Mouse (Mus musculus): ENCODE measurements around the gene Map6d1. TPM values are rescaled to one million over a fixed set of nuclear protein-coding genes. Genes with fewer than 3 reads are reported as not detected.

Map6d1 gene
- 0.40 and 0.41 TPM in 2 replicates for polyA plus RNA-seq (2015; fragmentation: Nextera tagmentation; extraction: Ambion mirVana)

DNA sequence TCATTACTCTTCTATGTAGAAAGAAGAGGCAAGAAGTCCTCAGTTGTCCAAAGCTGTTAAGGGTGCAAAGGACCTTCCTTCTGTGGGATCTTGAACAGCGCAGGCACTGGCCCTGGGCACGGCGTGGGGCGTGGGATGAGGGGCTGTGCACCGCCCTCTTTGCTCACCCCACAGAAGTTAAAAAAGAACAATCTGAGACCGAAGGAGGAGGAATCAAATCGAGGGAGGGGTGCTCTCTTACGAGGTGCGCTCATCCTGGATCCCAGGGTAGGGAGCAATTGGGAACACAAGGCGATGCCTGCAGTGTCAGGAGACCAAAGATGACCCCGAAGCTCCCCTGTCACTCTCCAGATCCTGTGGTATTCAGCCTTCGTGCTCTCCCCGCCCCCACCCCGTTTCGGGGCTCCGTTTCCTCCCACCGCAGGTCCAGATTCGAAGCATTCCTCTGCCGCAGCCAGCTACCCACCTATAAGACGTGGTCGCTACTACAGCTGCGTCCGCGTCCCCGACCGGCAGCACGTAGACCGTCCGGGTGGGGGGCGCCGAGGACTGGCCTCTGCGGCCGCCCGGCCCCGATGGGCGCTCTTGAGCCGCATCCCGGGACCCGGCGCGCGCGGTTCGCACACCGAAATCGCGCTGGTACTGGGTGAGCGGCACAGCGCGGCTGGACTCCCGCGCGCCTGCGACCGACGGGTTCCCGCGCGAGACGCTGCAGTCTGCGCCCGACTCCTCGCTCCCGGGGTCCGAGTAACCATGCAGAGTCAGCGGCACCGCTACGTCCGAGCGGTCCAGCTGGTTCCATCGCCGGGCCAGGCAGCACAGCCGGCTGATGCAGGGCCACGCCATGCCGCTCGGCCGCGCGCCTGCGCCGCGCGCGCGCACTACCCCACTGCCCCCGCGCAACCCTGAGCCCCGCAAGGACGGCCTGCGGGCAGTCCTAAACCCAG, at the start of gene Map6d1:
Map6d1 (minus strand) TSS at position 891 of the 947 bp plus-strand sequence.
- H3K27ac ChIP-seq (ENCODE audit: low read length), result no peak within 1 kb of the TSS
- peak within 1 kb of the TSS; percentile 73 for H3K4me3 ChIP-seq (replicated peaks; ENCODE audit: low read length)
- 1% methylated on average over 90 of the region's 90 CpGs for WGBS
- H3K9ac ChIP-seq (ENCODE audit: low read length), result peak within 1 kb of the TSS; percentile 73
- ATAC-seq (ENCODE audit: insufficient read depth, low FRiP score), result peak; percentile 76
- H3K27me3 ChIP-seq (ENCODE audit: control insufficient read depth, insufficient read depth, low read length), result peaks cover 4% of the 10 kb centered on the region; the same call in 1 of the 2 replicates
- H3K9me3 ChIP-seq (replicated peaks; ENCODE audit: control insufficient read depth, low read length), result no peaks in the 10 kb centered on the region; the same call in 1 of the 2 replicates
- H3K36me3 ChIP-seq (ENCODE audit: control insufficient read depth, insufficient read depth, low read length), result no peaks in the 10 kb centered on the region
- H3K4me1 ChIP-seq (ENCODE audit: control insufficient read depth, insufficient read depth, low read length), result 0 out of 2 replicates have a peak, but pooled peaks cover 2% of the 10 kb centered on the region
- H3K4me2 ChIP-seq (ENCODE audit: low read depth, low read length), result peak within 1 kb of the TSS; percentile 93

DNA sequence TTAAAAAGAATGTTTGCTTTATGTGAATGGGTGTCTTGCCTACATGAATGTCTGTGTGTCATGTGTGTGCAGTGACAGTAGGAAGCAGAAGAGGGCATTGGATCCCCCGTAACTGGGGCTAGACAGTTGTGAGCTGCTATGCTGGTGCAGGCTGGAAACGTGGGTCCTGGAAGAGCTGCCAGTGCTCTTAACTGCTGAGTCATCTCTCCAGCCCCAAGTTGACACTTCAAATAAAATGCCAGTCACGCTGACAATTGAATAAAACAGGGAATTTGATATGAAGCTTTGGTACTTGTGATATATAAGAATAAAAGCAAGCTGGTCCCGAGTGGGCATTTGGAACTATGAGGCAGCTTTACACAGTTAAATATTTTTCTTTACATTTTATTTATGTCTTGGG, 39.1 kb upstream of the Map6d1 start:
- WGBS, result 75% methylated on average over 4 of the region's 4 CpGs
- H3K9me3 ChIP-seq (replicated peaks; ENCODE audit: control insufficient read depth, low read length), result no peaks in the 10 kb centered on the region
- H3K4me3 ChIP-seq (replicated peaks; ENCODE audit: low read length), result no peak overlapping the region
- no peak overlapping the region for H3K4me2 ChIP-seq (ENCODE audit: low read depth, low read length)
- peaks cover 20% of the 10 kb centered on the region for H3K36me3 ChIP-seq (ENCODE audit: control insufficient read depth, insufficient read depth, low read length)
- no peaks in the 10 kb centered on the region for H3K27me3 ChIP-seq (ENCODE audit: control insufficient read depth, insufficient read depth, low read length)
- H3K27ac ChIP-seq (ENCODE audit: low read length), result no peak overlapping the region
- no peak overlapping the region for H3K9ac ChIP-seq (ENCODE audit: low read length)
- no peak for ATAC-seq (ENCODE audit: insufficient read depth, low FRiP score)
- H3K4me1 ChIP-seq (ENCODE audit: control insufficient read depth, insufficient read depth, low read length), result no peaks in the 10 kb centered on the region

DNA sequence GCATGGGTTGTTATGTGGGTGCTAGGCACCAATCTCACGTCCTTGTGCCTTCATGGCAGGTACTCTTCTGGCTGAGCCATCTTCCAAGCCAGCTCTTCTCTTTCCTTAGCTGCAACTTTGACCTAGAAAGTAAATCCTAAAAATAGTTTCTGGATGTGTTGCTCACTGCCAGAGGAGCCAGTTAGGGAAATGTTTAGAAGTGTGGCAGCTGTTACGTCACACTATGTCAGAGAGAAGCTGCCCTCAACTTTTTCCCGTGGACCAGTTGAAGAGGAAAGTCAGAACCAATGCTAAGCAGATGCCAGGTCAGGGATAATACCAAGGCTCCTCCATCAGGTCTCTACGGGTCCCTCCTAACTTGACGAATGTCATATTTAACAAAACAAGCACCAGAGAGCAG, 38.2 kb upstream of the Map6d1 start:
- H3K36me3 ChIP-seq (ENCODE audit: control insufficient read depth, insufficient read depth, low read length), result peaks cover 13% of the 10 kb centered on the region; the same call in 1 of the 2 replicates
- no peak for ATAC-seq (ENCODE audit: insufficient read depth, low FRiP score)

DNA sequence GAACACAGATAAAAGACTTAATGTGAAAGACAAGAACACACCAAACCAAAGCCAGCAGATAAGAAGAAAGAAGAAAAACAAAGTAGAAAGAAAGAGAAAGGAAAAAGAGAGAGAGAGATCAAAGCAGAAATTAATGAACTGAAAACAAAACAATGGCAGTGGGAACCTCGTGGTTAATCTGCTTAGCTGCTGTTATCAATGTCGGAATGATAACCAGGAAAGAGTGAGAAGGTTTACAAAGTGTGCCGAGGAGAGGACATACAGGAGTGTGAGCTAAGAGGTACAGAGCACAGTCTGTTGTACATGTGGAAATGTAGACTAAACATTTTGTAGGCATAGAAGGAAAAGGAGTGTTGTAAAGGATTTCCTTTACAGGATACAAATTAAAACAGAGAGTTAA, 31.8 kb upstream of the Map6d1 start:
- ATAC-seq (ENCODE audit: insufficient read depth, low FRiP score), result no peak
- 21% methylated on average over 3 of the region's 3 CpGs for WGBS
- H3K36me3 ChIP-seq (ENCODE audit: control insufficient read depth, insufficient read depth, low read length), result no peaks in the 10 kb centered on the region

More for the DNA sequence above, 38.2 kb upstream of the Map6d1 start:
- Histone ChIP-seq H3K27me3 (ENCODE audit: control insufficient read depth, insufficient read depth, low read length) (no peaks in the 10 kb centered on the region), H3K4me2 (ENCODE audit: low read depth, low read length) (no peak overlapping the region), H3K9me3 (replicated peaks; ENCODE audit: control insufficient read depth, low read length) (no peaks in the 10 kb centered on the region), H3K4me1 (ENCODE audit: control insufficient read depth, insufficient read depth, low read length) (no peaks in the 10 kb centered on the region), H3K4me3 (replicated peaks; ENCODE audit: low read length) (no peak overlapping the region), H3K27ac (ENCODE audit: low read length) (no peak overlapping the region), H3K9ac (ENCODE audit: low read length) (no peak overlapping the region)
- 77% methylated on average over 5 of the region's 5 CpGs for WGBS

DNA sequence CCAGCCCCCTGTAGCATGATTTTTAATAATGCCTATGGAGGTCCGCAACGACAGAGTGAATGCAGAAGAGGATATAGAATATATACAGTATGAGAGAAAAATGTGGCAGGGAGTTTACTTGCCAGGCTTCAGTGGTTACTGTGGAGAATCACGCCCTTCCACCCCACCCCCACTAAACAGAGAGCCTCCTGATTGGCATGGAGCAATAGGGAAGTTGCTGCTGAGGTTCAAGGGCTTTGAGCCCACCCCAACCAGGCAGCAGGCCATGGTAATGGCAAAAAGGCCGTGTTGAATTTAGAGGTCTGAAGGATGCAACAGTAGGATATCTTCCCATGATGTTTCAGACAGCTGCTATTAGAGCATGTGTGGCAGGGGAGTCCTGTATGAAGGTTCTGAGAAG, 30.2 kb upstream of the Map6d1 start:
- H3K4me2 ChIP-seq (ENCODE audit: low read depth, low read length), result no peak overlapping the region
- H3K4me1 ChIP-seq (ENCODE audit: control insufficient read depth, insufficient read depth, low read length), result 0 out of 2 replicates have a peak, but pooled peaks cover 3% of the 10 kb centered on the region
- 77% methylated on average over 4 of the region's 4 CpGs for WGBS
- ATAC-seq (ENCODE audit: insufficient read depth, low FRiP score), result no peak
- no peak overlapping the region for H3K27ac ChIP-seq (ENCODE audit: low read length)
- H3K27me3 ChIP-seq (ENCODE audit: control insufficient read depth, insufficient read depth, low read length), result no peaks in the 10 kb centered on the region
- H3K4me3 ChIP-seq (replicated peaks; ENCODE audit: low read length), result no peak overlapping the region
- no peaks in the 10 kb centered on the region for H3K9me3 ChIP-seq (replicated peaks; ENCODE audit: control insufficient read depth, low read length)
- H3K36me3 ChIP-seq (ENCODE audit: control insufficient read depth, insufficient read depth, low read length), result no peaks in the 10 kb centered on the region
- no peak overlapping the region for H3K9ac ChIP-seq (ENCODE audit: low read length)

More for the DNA sequence above, 31.8 kb upstream of the Map6d1 start:
- Histone ChIP-seq H3K4me1 (ENCODE audit: control insufficient read depth, insufficient read depth, low read length) (0 out of 2 replicates have a peak, but pooled peaks cover 3% of the 10 kb centered on the region), H3K9ac (ENCODE audit: low read length) (no peak overlapping the region), H3K9me3 (replicated peaks; ENCODE audit: control insufficient read depth, low read length) (no peaks in the 10 kb centered on the region), H3K4me2 (ENCODE audit: low read depth, low read length) (no peak overlapping the region), H3K27me3 (ENCODE audit: control insufficient read depth, insufficient read depth, low read length) (no peaks in the 10 kb centered on the region), H3K4me3 (replicated peaks; ENCODE audit: low read length) (no peak overlapping the region), H3K27ac (ENCODE audit: low read length) (no peak overlapping the region)

DNA sequence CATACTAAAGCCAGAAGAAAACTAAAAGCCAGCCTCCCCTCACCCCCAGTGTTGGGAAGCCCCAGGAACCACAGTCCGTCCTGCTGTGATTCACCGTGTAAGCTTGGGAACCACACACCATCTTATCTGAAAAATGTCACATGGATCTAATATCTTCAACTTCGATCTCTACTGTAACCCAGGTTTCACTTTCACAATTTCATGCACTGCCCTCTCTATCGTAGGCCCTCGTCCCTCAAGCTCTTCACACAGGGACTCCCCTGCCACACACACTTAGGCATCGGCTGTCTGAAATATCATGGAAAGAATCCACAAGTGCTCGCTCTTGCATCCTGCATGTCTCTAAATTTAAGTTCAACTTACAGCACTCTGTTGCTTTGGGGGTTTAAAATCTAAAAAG, 23.9 kb upstream of the Map6d1 start:
- no peaks in the 10 kb centered on the region for H3K36me3 ChIP-seq (ENCODE audit: control insufficient read depth, insufficient read depth, low read length)
- 71% methylated on average over 7 of the region's 7 CpGs for WGBS
- no peak overlapping the region for H3K4me3 ChIP-seq (replicated peaks; ENCODE audit: low read length)
- H3K9ac ChIP-seq (ENCODE audit: low read length), result no peak overlapping the region
- H3K4me1 ChIP-seq (ENCODE audit: control insufficient read depth, insufficient read depth, low read length), result no peaks in the 10 kb centered on the region
- H3K4me2 ChIP-seq (ENCODE audit: low read depth, low read length), result no peak overlapping the region
- H3K27me3 ChIP-seq (ENCODE audit: control insufficient read depth, insufficient read depth, low read length), result no peaks in the 10 kb centered on the region
- no peak for ATAC-seq (ENCODE audit: insufficient read depth, low FRiP score)
- H3K27ac ChIP-seq (ENCODE audit: low read length), result no peak overlapping the region
- H3K9me3 ChIP-seq (replicated peaks; ENCODE audit: control insufficient read depth, low read length), result no peaks in the 10 kb centered on the region

DNA sequence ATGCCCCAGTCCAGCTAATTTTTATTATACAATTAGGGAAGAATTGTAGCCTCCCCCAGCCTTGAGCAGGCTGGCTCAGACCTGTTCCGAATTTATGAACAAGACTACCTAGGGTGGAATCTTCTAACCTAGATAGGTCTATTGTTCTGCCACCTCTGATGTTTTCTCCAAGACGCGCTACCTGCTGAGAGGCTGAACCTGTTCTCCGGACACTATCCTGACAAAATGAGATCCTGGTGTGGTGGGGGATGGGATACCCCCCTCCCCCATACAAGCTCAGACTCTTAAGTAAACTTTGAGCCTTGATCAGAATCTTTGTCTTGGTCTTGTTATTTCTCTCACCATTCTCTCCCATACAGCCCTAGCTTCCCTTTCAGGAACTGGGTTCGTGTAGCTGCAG, 16.8 kb upstream of the Map6d1 start:
- 87% methylated on average over 5 of the region's 5 CpGs for WGBS
- no peak overlapping the region for H3K9ac ChIP-seq (ENCODE audit: low read length)
- H3K4me3 ChIP-seq (replicated peaks; ENCODE audit: low read length), result no peak overlapping the region
- H3K27ac ChIP-seq (ENCODE audit: low read length), result no peak overlapping the region
- no peak overlapping the region for H3K4me2 ChIP-seq (ENCODE audit: low read depth, low read length)
- no peaks in the 10 kb centered on the region for H3K27me3 ChIP-seq (ENCODE audit: control insufficient read depth, insufficient read depth, low read length)
- no peaks in the 10 kb centered on the region for H3K9me3 ChIP-seq (replicated peaks; ENCODE audit: control insufficient read depth, low read length)
- H3K36me3 ChIP-seq (ENCODE audit: control insufficient read depth, insufficient read depth, low read length), result no peaks in the 10 kb centered on the region
- H3K4me1 ChIP-seq (ENCODE audit: control insufficient read depth, insufficient read depth, low read length), result no peaks in the 10 kb centered on the region
- ATAC-seq (ENCODE audit: insufficient read depth, low FRiP score), result no peak

DNA sequence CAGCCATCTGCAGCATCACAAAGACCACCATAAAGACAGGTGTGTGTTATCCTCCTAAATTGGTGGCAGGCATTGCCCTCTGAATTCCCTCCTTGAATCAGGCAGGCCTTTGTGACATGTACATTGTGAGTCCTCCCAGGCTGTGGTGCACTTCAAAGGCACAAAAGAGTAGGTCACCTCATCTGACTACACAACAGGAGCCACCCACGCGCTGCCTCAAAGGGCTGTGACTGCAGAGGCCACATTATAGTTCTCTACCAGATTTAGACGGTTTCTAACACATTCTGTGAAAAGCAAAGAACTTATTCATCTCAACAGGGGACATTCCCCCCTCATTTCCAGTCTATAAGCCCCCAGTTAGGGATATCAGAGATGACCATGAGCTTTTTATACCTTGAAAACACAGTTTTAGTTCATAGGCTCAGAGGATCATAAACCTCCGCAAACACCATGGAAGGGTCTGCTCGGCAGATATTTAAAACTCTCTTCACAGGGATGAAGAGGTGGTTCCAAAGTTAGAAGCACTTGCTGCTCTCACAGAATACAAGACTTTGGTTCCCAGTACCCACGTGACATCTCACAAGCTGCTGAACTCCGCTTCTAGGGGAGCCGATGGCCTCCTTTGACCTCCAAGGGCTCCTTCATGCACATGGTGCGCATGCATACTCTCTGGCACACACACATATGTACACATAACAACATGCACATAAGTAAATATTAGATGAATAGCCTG, 7.5 kb upstream of the Map6d1 start:
- 91% methylated on average over 9 of the region's 9 CpGs for WGBS
- ATAC-seq (ENCODE audit: insufficient read depth, low FRiP score), result no peak
- Histone ChIP-seq H3K4me3 (replicated peaks; ENCODE audit: low read length) (no peak overlapping the region), H3K9ac (ENCODE audit: low read length) (no peak overlapping the region), H3K27ac (ENCODE audit: low read length) (no peak overlapping the region), H3K36me3 (ENCODE audit: control insufficient read depth, insufficient read depth, low read length) (no peaks in the 10 kb centered on the region), H3K27me3 (ENCODE audit: control insufficient read depth, insufficient read depth, low read length) (no peaks in the 10 kb centered on the region), H3K4me1 (ENCODE audit: control insufficient read depth, insufficient read depth, low read length) (no peaks in the 10 kb centered on the region), H3K4me2 (ENCODE audit: low read depth, low read length) (no peak overlapping the region), H3K9me3 (replicated peaks; ENCODE audit: control insufficient read depth, low read length) (no peaks in the 10 kb centered on the region; the same call in 1 of the 2 replicates)

DNA sequence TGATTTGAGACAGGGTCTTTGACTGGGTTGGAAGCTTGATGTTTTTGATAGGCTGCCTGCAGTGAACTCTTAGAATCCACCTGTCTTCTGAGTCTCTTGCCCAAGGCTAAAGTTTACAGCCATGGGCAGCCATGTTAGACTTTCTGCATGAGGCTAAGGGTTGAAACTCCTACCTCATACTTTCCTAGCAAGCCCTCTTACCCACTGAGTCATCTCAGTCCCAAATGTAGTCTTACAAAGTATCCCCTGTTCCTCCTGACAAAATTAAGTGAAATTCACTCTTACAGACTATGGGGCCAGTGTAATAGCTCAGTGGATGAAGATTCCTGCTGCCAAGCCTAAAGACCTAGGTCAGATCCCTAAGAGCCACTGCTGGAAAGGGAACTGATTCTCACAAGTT, 5.9 kb upstream of the Map6d1 start:
- Histone ChIP-seq H3K4me3 (replicated peaks; ENCODE audit: low read length) (no peak overlapping the region), H3K27ac (ENCODE audit: low read length) (no peak overlapping the region), H3K27me3 (ENCODE audit: control insufficient read depth, insufficient read depth, low read length) (no peaks in the 10 kb centered on the region), H3K4me1 (ENCODE audit: control insufficient read depth, insufficient read depth, low read length) (no peaks in the 10 kb centered on the region), H3K9ac (ENCODE audit: low read length) (no peak overlapping the region), H3K4me2 (ENCODE audit: low read depth, low read length) (no peak overlapping the region), H3K9me3 (replicated peaks; ENCODE audit: control insufficient read depth, low read length) (no peaks in the 10 kb centered on the region; the same call in 1 of the 2 replicates), H3K36me3 (ENCODE audit: control insufficient read depth, insufficient read depth, low read length) (no peaks in the 10 kb centered on the region)
- no peak for ATAC-seq (ENCODE audit: insufficient read depth, low FRiP score)
